Mouse (Mus musculus) liver, embryonic 13.5 days (tissue): ENCODE results near the gene Agbl3. TPM values are rescaled to one million over a fixed set of nuclear protein-coding genes. Genes with fewer than 3 reads are reported as not detected.

ENCODE experiments used
- ATAC-seq: fragments of 200-750 bp; cut with Nextera tagmentation; 2 replicates; pipeline ENCODE4 v1.8.0; 2017; ENCODE audit warnings: low read depth, mild to moderate bottlenecking, moderate number of reproducible peaks, moderate library complexity
- DNase-seq: peaks from one replicate; pipeline ENCODE4 v3.0.0; 2022
- H3K27ac ChIP-seq: fragments of 300-500 bp; sonication (generic); 2 replicates; pipeline ENCODE4 v1.5.1; 2015; ENCODE audit warnings: moderate library complexity, mild to moderate bottlenecking, inconsistent platforms
- H3K27me3 ChIP-seq: fragments of 300-500 bp; sonication (generic); 2 replicates; pipeline ENCODE4 v1.6.1; 2015; ENCODE audit warnings: mild to moderate bottlenecking, inconsistent platforms
- H3K36me3 ChIP-seq: fragments of 300-500 bp; sonication (generic); 2 replicates; pipeline ENCODE4 v1.6.1; 2015; ENCODE audit warnings: mild to moderate bottlenecking, inconsistent platforms
- H3K4me1 ChIP-seq: fragments of 300-500 bp; sonication (generic); replicated peaks from 2 replicates; pipeline ENCODE4 v1.6.1; 2015; ENCODE audit warnings: inconsistent platforms
- H3K4me2 ChIP-seq: fragments of 300-500 bp; sonication (generic); 2 replicates; pipeline ENCODE4 v1.6.1; 2015; ENCODE audit warnings: inconsistent platforms, mild to moderate bottlenecking, moderate library complexity
- H3K4me3 ChIP-seq: fragments of 300-500 bp; sonication (generic); replicated peaks from 2 replicates; pipeline ENCODE4 v1.5.1; 2015; ENCODE audit warnings: mild to moderate bottlenecking, inconsistent platforms
- H3K9ac ChIP-seq: fragments of 300-500 bp; sonication (generic); 2 replicates; pipeline ENCODE4 v1.6.1; 2015; ENCODE audit warnings: mild to moderate bottlenecking, inconsistent platforms
- H3K9me3 ChIP-seq: fragments of 300-500 bp; sonication (generic); replicated peaks from 2 replicates; pipeline ENCODE4 v1.6.1; 2016; ENCODE audit warnings: inconsistent platforms
- WGBS: fragments of 180-500 bp; shearing (Covaris S2); methylation state at CpG from one replicate; pipeline ENCODE4 v1.1.7; 2015; ENCODE audit not compliant: insufficient replicate concordance; 5-methylcytosine and 5-hydroxymethylcytosine counted together
- polyA plus RNA-seq: library from polyadenylated mRNA; unstranded; fragments of >200 nt; fragmentation: Nextera tagmentation; extraction: Ambion mirVana; gene quantifications from 2 replicates; pipeline ENCODE4 v1.2.1, GENCODE M21; 2015

Agbl3 gene
- 3.7 and 4.0 TPM in 2 replicates for polyA plus RNA-seq

GRCm38 (mm10) chr6:34780231-34780942 is at the start of gene Agbl3:
Gene Agbl3 (plus strand): TSS chr6:34780432.
- ATAC-seq, result peak; percentile 90
- under 1% methylated on average over 81 of the region's 81 CpGs for WGBS

GRCm38 (mm10) chr6:34731007-34731406 is 49.2 kb upstream of the Agbl3 start:
- H3K9me3 ChIP-seq, result no peaks in the 10 kb centered on the region
- DNase-seq, result no peak
- no peak overlapping the region for H3K4me3 ChIP-seq
- no peak overlapping the region for H3K9ac ChIP-seq
- ATAC-seq, result no peak
- no peak overlapping the region for H3K27ac ChIP-seq
- no peaks in the 10 kb centered on the region for H3K36me3 ChIP-seq
- 64% methylated on average over 6 of the region's 6 CpGs for WGBS
- H3K4me1 ChIP-seq, result peaks cover 20% of the 10 kb centered on the region
- no peaks in the 10 kb centered on the region for H3K27me3 ChIP-seq
- no peak overlapping the region for H3K4me2 ChIP-seq

More at GRCm38 (mm10) chr6:34780231-34780942, at the start of gene Agbl3:
- H3K27me3 ChIP-seq, result no peaks in the 10 kb centered on the region
- H3K36me3 ChIP-seq, result 0 out of 2 replicates have a peak, but pooled peaks cover 2% of the 10 kb centered on the region
- no peaks in the 10 kb centered on the region for H3K9me3 ChIP-seq
- peak within 1 kb of the TSS; percentile 90 for H3K9ac ChIP-seq
- H3K4me3 ChIP-seq, result peak within 1 kb of the TSS; percentile 75
- peak within 1 kb of the TSS; percentile 87 for H3K4me2 ChIP-seq
- DNase-seq, result peak; percentile 89
- peaks cover 7% of the 10 kb centered on the region for H3K4me1 ChIP-seq
- H3K27ac ChIP-seq, result peak within 1 kb of the TSS; percentile 97

GRCm38 (mm10) chr6:34731529-34731928 is 48.7 kb upstream of the Agbl3 start:
- Histone ChIP-seq H3K4me1 (peaks cover 20% of the 10 kb centered on the region), H3K27ac (no peak overlapping the region), H3K27me3 (no peaks in the 10 kb centered on the region), H3K36me3 (no peaks in the 10 kb centered on the region), H3K9ac (no peak overlapping the region), H3K4me2 (no peak overlapping the region), H3K4me3 (no peak overlapping the region), H3K9me3 (no peaks in the 10 kb centered on the region)
- 77% methylated on average over 9 of the region's 9 CpGs for WGBS
- DNase-seq (no peak), ATAC-seq (no peak)

GRCm38 (mm10) chr6:34734940-34735695 is 45.1 kb upstream of the Agbl3 start:
- no peaks in the 10 kb centered on the region for H3K27me3 ChIP-seq
- no peaks in the 10 kb centered on the region for H3K36me3 ChIP-seq
- H3K4me1 ChIP-seq, result peaks cover 17% of the 10 kb centered on the region
- ATAC-seq, result no peak
- no peaks in the 10 kb centered on the region for H3K9me3 ChIP-seq
- H3K4me2 ChIP-seq, result no peak overlapping the region
- no peak overlapping the region for H3K4me3 ChIP-seq
- 68% methylated on average over 13 of the region's 13 CpGs for WGBS
- no peak overlapping the region for H3K9ac ChIP-seq
- H3K27ac ChIP-seq, result no peak overlapping the region
- DNase-seq, result no peak

- DNase-seq (no peak), ATAC-seq (no peak)
- Histone ChIP-seq H3K36me3 (peaks cover 3% of the 10 kb centered on the region; the same call in 1 of the 2 replicates), H3K4me2 (no peak overlapping the region), H3K9ac (no peak overlapping the region), H3K4me3 (no peak overlapping the region), H3K27me3 (no peaks in the 10 kb centered on the region), H3K4me1 (peaks cover 14% of the 10 kb centered on the region), H3K9me3 (no peaks in the 10 kb centered on the region), H3K27ac (no peak overlapping the region)
- 41% methylated on average over 2 of the region's 2 CpGs for WGBS
These were observed 43.3 kb upstream of the Agbl3 start for GRCm38 (mm10) chr6:34736934-34737333.

GRCm38 (mm10) chr6:34743946-34744345 is 36.3 kb upstream of the Agbl3 start:
- DNase-seq (no peak), ATAC-seq (no peak)
- Histone ChIP-seq H3K27me3 (no peaks in the 10 kb centered on the region), H3K4me3 (no peak overlapping the region), H3K9me3 (no peaks in the 10 kb centered on the region), H3K27ac (no peak overlapping the region), H3K9ac (no peak overlapping the region), H3K4me2 (no peak overlapping the region), H3K4me1 (0 out of 2 replicates have a peak, but pooled peaks cover 4% of the 10 kb centered on the region), H3K36me3 (peaks cover 24% of the 10 kb centered on the region)
- 67% methylated on average over 4 of the region's 4 CpGs for WGBS

- Histone ChIP-seq H3K27ac (no peak overlapping the region), H3K36me3 (peaks cover 17% of the 10 kb centered on the region), H3K4me2 (no peak overlapping the region), H3K4me1 (no peaks in the 10 kb centered on the region; the same call in 1 of the 2 replicates), H3K4me3 (no peak overlapping the region), H3K9ac (no peak overlapping the region), H3K9me3 (no peaks in the 10 kb centered on the region), H3K27me3 (no peaks in the 10 kb centered on the region)
- 56% methylated on average over 6 of the region's 6 CpGs for WGBS
- ATAC-seq, result no peak
- no peak for DNase-seq
These were observed 32.4 kb upstream of the Agbl3 start for GRCm38 (mm10) chr6:34747846-34748245.

GRCm38 (mm10) chr6:34748566-34748965 is 31.7 kb upstream of the Agbl3 start:
- DNase-seq (no peak), ATAC-seq (no peak)
- H3K36me3 ChIP-seq, result peaks cover 17% of the 10 kb centered on the region
- no peaks in the 10 kb centered on the region for H3K9me3 ChIP-seq
- no peaks in the 10 kb centered on the region for H3K27me3 ChIP-seq
- no peak overlapping the region for H3K4me2 ChIP-seq
- H3K4me1 ChIP-seq, result no peaks in the 10 kb centered on the region; the same call in 1 of the 2 replicates
- H3K4me3 ChIP-seq, result no peak overlapping the region
- H3K9ac ChIP-seq, result no peak overlapping the region
- H3K27ac ChIP-seq, result no peak overlapping the region
- 81% methylated on average over 11 of the region's 11 CpGs for WGBS

- ATAC-seq (no peak), DNase-seq (no peak)
- Histone ChIP-seq H3K27ac (no peak overlapping the region), H3K4me1 (no peaks in the 10 kb centered on the region; the same call in 1 of the 2 replicates), H3K4me3 (no peak overlapping the region), H3K4me2 (no peak overlapping the region), H3K9ac (no peak overlapping the region), H3K9me3 (no peaks in the 10 kb centered on the region), H3K36me3 (peaks cover 17% of the 10 kb centered on the region), H3K27me3 (no peaks in the 10 kb centered on the region)
- 54% methylated on average over 6 of the region's 6 CpGs for WGBS
These were observed 30.7 kb upstream of the Agbl3 start for GRCm38 (mm10) chr6:34749526-34749925.

- peaks cover 16% of the 10 kb centered on the region for H3K36me3 ChIP-seq
- H3K4me3 ChIP-seq, result no peak overlapping the region
- H3K9me3 ChIP-seq, result no peaks in the 10 kb centered on the region
- no peaks in the 10 kb centered on the region; the same call in 1 of the 2 replicates for H3K4me1 ChIP-seq
- no peak overlapping the region for H3K27ac ChIP-seq
- 56% methylated on average over 7 of the region's 7 CpGs for WGBS
- no peak for ATAC-seq
- DNase-seq, result no peak
- no peak overlapping the region for H3K4me2 ChIP-seq
- no peak overlapping the region for H3K9ac ChIP-seq
- no peaks in the 10 kb centered on the region for H3K27me3 ChIP-seq
These were observed 29.6 kb upstream of the Agbl3 start for GRCm38 (mm10) chr6:34750487-34751120.

- DNase-seq (no peak), ATAC-seq (no peak)
- Histone ChIP-seq H3K4me1 (no peaks in the 10 kb centered on the region; the same call in 1 of the 2 replicates), H3K4me2 (no peak overlapping the region), H3K4me3 (no peak overlapping the region), H3K27me3 (no peaks in the 10 kb centered on the region), H3K9ac (no peak overlapping the region), H3K9me3 (no peaks in the 10 kb centered on the region), H3K27ac (no peak overlapping the region), H3K36me3 (peaks cover 16% of the 10 kb centered on the region)
These were observed 28.6 kb upstream of the Agbl3 start for GRCm38 (mm10) chr6:34751625-34752024.
